Mouse (Mus musculus): Measurements from ENCODE around the gene Depp1. TPM values are rescaled to one million over a fixed set of nuclear protein-coding genes. Genes with fewer than 3 reads are reported as not detected.
A peak's percentile ranks its signal among the peaks of the same experiment; 100 is the strongest.

The Depp1 gene
- polyA plus RNA-seq, 1 experiment from 2014 or later, result 12.2 TPM

DNA sequence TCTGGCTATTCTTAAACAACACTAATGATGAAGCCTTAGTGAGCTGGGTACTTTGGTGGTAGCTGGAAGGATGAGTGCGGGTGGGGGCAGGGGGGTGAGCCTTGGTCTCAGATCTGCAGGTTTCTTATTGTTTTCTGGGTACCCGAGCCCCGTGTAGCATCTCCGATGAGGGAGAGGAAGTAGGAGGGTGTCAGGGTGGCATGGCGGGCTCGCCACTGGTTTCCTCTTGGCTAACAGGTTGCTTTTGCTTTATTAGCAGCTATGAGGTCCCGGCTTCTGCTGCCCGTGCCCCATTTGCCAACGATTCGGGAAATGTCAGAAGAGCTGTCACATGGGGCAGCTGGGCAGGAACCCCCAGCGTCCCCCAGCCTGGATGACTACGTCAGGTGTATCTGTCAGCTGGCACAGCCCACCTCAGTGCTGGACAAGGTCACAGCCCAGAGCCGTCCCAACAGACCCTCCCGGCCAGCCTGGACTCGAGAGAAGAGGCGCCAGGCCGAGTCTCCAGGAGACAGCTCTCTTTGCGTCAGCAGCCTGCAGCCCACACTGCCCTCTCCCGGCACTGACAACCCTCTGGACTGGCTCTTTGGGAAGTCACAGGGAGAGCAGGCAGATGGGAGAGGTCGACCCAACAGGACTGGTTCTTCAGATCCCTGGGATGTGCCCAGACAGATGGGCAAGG, 1.2 kb downstream of the Depp1 start:
- H3K4me2 ChIP-seq, result peak overlapping the region; percentile 14; the same call in 1 of the 2 replicates

DNA sequence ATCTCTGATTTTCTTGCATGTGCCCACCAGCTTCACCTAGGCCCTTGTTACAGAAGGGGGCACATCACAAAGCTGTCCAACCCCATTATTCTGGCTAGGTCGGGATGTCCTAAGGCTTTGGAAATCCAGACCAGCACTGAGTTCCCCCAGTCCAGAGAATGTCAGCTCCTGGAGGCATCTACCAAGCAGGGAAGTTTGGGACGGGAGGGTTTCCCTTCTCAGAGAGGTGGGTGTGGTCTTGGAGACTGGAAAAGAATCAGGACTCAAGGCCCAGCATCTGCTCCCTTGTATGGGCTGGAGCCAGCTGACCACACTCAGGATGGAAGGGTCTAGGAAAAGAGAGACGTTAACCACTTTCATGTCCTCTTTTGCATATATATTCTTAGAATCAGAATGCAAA, 2.8 kb downstream of the Depp1 start:
- 71% methylated on average over 3 of the region's 3 CpGs for WGBS

More for the DNA sequence above, 1.2 kb downstream of the Depp1 start:
- Histone ChIP-seq H3K27ac (replicated peaks) (no peak overlapping the region), H3K9me3 (no peaks in the 10 kb centered on the region), H3K27me3 (no peaks in the 10 kb centered on the region), H3K9ac (no peak overlapping the region), H3K36me3 (no peaks in the 10 kb centered on the region), H3K4me3 (no peak overlapping the region), H3K4me1 (replicated peaks) (0 out of 2 replicates have a peak, but pooled peaks cover 2% of the 10 kb centered on the region)
- no peak for ATAC-seq (ENCODE audit: low FRiP score, low read depth)
- WGBS, result 78% methylated on average over 20 of the region's 20 CpGs

DNA sequence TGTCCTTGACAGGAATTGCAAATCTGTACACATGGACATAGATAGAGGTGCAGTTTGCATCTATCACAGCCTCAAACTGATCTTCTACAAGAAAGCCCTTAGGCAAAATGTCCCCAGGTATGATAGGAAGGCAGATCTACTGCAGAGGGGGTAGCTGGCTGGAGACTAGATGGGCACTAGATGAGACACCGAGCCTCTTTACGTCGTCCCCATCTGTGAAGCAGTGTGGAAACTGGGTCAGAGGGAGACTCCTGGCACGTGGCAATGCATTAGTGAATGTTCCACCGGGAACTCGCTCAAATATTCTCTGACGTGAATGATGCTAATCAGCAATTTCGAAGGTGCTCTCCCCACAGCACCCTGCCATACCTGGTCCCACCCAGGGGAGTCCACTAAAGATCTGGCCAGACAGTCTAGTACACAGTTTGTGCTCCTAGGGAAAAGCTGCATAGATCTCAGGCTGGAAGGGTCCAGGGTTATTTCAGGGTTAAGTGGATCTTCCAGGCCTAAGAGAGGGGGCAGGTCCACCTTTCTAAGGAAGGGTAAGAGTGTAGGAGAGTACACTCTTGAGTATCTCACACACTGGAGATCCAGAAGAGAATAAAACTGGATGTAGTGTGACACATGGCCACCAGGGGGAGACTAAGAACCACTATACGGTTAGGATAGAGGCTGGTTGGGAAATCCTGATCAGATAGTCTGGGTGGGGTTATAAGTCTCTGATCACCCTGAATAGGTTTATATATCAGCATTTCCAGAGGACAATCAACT, 3.5 kb downstream of the Depp1 start:
- WGBS, result 64% methylated on average over 9 of the region's 9 CpGs
- H3K27me3 ChIP-seq, result no peaks in the 10 kb centered on the region
- no peaks in the 10 kb centered on the region for H3K9me3 ChIP-seq
- H3K27ac ChIP-seq (replicated peaks), result no peak overlapping the region
- H3K4me3 ChIP-seq, result no peak overlapping the region
- H3K4me1 ChIP-seq (replicated peaks), result 0 out of 2 replicates have a peak, but pooled peaks cover 2% of the 10 kb centered on the region
- H3K9ac ChIP-seq, result no peak overlapping the region
- no peak overlapping the region for H3K4me2 ChIP-seq
- H3K36me3 ChIP-seq, result no peaks in the 10 kb centered on the region
- ATAC-seq (ENCODE audit: low FRiP score, low read depth), result peak; percentile 85

More for the DNA sequence above, 2.8 kb downstream of the Depp1 start:
- no peak overlapping the region for H3K9ac ChIP-seq
- no peak overlapping the region for H3K4me2 ChIP-seq
- no peaks in the 10 kb centered on the region for H3K27me3 ChIP-seq
- no peaks in the 10 kb centered on the region for H3K9me3 ChIP-seq
- 0 out of 2 replicates have a peak, but pooled peaks cover 2% of the 10 kb centered on the region for H3K4me1 ChIP-seq (replicated peaks)
- ATAC-seq (ENCODE audit: low FRiP score, low read depth), result no peak
- H3K36me3 ChIP-seq, result no peaks in the 10 kb centered on the region
- no peak overlapping the region for H3K27ac ChIP-seq (replicated peaks)
- no peak overlapping the region for H3K4me3 ChIP-seq

DNA sequence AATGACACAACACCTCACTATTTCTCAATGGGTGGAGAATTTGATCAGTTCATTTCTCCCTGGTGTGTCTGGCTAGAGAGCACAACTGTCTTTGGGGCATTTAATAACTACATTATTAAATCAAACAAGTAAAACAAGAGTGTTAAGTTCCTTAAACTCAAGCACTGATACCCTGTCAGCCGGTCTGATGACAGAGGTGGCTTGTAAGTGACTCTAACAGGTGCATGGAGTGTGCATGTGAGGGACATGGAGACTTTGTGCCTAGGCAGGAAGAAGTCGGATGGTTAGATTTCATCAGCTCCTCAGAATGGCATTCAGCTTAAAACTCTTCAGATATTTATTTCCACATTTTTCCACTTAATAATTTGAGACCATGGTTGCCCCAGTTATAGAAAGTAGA, 13.0 kb downstream of the Depp1 start:
- ATAC-seq (ENCODE audit: low FRiP score, low read depth), result no peak
- H3K4me2 ChIP-seq, result no peak overlapping the region
- peaks cover 19% of the 10 kb centered on the region; the same call in 1 of the 2 replicates for H3K4me1 ChIP-seq (replicated peaks)
- 94% methylated on average over 2 of the region's 2 CpGs for WGBS
- no peak overlapping the region for H3K4me3 ChIP-seq
- H3K36me3 ChIP-seq, result no peaks in the 10 kb centered on the region
- H3K9me3 ChIP-seq, result no peaks in the 10 kb centered on the region
- H3K27me3 ChIP-seq, result no peaks in the 10 kb centered on the region
- no peak overlapping the region for H3K9ac ChIP-seq
- no peak overlapping the region for H3K27ac ChIP-seq (replicated peaks)

DNA sequence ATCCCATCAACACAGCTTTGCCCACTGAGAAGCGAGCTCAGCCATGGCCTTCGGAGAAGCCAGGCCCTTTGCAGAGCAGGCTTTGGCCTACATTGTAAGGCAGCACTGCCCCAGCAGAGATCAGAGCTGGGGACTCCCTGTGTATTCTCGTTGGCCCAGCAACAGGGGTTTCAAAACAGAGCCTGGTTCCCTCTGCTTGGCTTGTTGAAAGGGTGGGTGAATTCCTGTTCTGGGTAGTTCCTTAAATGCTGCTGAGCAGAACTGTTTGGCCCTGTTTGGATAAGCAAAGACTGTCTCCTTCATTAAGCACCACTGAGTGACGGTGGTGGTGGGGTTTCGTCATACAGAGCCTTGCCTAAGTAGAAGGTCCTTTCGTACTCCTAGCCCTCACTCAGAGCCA, 13.6 kb downstream of the Depp1 start:
- 77% methylated on average over 6 of the region's 6 CpGs for WGBS
- Histone ChIP-seq H3K4me2 (no peak overlapping the region), H3K36me3 (no peaks in the 10 kb centered on the region), H3K9me3 (no peaks in the 10 kb centered on the region), H3K27ac (replicated peaks) (no peak overlapping the region), H3K4me3 (no peak overlapping the region), H3K9ac (no peak overlapping the region), H3K4me1 (replicated peaks) (peaks cover 19% of the 10 kb centered on the region; the same call in 1 of the 2 replicates), H3K27me3 (no peaks in the 10 kb centered on the region)
- no peak for ATAC-seq (ENCODE audit: low FRiP score, low read depth)

DNA sequence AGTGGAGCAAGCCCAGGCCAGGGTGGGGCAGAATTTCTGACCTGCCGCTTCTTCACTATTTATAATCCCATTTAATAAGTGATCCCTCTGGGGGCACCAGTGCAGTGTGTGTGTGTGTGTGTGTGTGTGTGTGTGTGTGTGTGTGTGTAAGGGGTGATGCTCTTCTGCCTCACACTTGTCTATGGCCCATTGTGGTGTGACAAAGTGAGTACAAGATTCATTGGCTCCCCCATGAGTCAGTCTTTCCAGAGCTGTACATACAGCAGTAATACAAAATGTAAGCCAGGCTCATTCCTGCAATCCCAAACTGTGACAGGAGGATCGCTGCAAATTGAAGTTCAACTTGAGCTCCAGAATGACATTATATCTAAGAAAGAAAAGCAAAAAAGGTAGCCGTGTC, 14.4 kb downstream of the Depp1 start:
- no peak overlapping the region for H3K4me2 ChIP-seq
- peaks cover 22% of the 10 kb centered on the region for H3K4me1 ChIP-seq (replicated peaks)
- no peaks in the 10 kb centered on the region for H3K9me3 ChIP-seq
- H3K27ac ChIP-seq (replicated peaks), result no peak overlapping the region
- H3K27me3 ChIP-seq, result no peaks in the 10 kb centered on the region
- WGBS, result 84% methylated on average over 3 of the region's 3 CpGs
- H3K36me3 ChIP-seq, result no peaks in the 10 kb centered on the region
- no peak for ATAC-seq (ENCODE audit: low FRiP score, low read depth)
- no peak overlapping the region for H3K4me3 ChIP-seq
- no peak overlapping the region for H3K9ac ChIP-seq

DNA sequence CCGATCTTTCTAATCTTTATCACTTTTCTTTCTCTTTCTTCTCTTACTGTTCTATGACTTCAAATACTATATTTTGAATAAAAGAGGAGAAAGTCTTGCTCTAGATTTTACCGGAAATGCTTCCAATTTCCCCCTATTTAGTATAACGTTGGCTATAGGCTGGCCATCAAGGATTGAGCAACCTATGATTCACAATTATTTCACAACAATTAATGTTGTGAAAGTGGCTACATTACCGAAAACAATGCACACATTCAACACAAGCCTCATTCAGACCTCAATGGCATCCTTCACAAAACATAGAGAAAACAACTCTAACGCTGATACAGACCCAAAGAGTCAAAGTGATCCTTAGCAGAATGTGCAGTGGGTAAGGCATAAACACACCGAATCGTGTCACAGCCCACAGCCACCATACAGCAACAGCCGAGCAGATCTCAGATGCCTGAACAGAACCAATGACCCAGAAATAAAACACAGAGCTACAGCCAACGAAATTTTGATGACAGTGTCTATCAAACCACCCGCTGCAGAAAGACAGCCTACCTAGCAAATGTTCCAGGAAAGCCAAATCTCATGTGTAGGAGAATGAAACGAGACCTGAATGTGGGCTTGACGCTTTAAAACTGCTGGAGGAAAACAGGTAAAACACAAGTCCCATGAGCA, 15.8 kb downstream of the Depp1 start:
- no peak overlapping the region for H3K9ac ChIP-seq
- no peak overlapping the region for H3K4me3 ChIP-seq
- H3K9me3 ChIP-seq, result no peaks in the 10 kb centered on the region
- ATAC-seq (ENCODE audit: low FRiP score, low read depth), result no peak
- H3K27me3 ChIP-seq, result no peaks in the 10 kb centered on the region
- H3K27ac ChIP-seq (replicated peaks), result no peak overlapping the region
- no peak overlapping the region for H3K4me2 ChIP-seq
- no peaks in the 10 kb centered on the region for H3K36me3 ChIP-seq
- peaks cover 36% of the 10 kb centered on the region for H3K4me1 ChIP-seq (replicated peaks)
- 55% methylated on average over 12 of the region's 12 CpGs for WGBS

DNA sequence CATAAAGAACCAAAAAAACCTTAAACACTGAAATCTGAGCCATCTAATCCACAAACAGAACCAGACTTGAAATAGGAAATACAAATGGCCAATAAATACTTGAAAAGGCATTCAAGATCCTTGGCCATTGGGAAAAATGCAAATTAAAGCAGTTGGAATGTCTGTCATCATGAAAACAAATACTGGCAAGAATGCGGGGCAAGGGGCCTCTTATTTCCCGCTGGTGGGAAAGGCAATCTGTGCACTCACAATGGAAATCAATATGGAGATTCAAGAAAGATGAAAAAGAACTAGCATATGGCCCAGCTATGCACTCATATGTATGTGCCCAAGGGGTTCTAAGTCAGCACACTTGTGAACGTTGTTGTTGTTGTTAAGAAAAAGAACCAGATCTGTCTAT, 16.5 kb downstream of the Depp1 start:
- Histone ChIP-seq H3K9me3 (no peaks in the 10 kb centered on the region), H3K36me3 (no peaks in the 10 kb centered on the region), H3K9ac (no peak overlapping the region), H3K27me3 (no peaks in the 10 kb centered on the region), H3K27ac (replicated peaks) (peak overlapping the region; percentile 43; the same call in 1 of the 2 replicates), H3K4me2 (no peak overlapping the region), H3K4me1 (replicated peaks) (peaks cover 42% of the 10 kb centered on the region), H3K4me3 (no peak overlapping the region)
- 15% methylated on average over 3 of the region's 3 CpGs for WGBS
- no peak for ATAC-seq (ENCODE audit: low FRiP score, low read depth)

DNA sequence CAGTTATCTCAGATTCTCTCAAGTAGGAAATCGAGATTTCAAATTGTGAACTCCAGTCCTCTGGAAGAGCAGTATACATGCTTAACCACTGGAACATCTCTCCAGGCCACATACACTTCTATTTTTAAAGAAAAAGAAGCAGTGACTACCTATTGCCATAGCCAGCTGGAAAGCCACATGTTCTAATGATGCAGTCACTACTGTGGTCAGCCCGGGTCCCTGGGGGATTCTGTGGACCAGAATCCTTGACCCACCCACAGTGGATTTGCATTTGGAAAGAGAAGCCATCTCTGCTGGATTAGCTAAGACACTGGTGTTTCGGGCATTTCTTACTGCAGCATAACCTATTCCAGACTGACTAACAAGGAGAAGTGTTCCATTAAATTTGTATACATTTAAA, 17.0 kb downstream of the Depp1 start:
- Histone ChIP-seq H3K4me3 (no peak overlapping the region), H3K27ac (replicated peaks) (peak overlapping the region; percentile 43), H3K4me1 (replicated peaks) (peaks cover 45% of the 10 kb centered on the region), H3K4me2 (no peak overlapping the region), H3K9ac (no peak overlapping the region), H3K36me3 (no peaks in the 10 kb centered on the region), H3K9me3 (no peaks in the 10 kb centered on the region), H3K27me3 (no peaks in the 10 kb centered on the region)
- ATAC-seq (ENCODE audit: low FRiP score, low read depth), result no peak
- 57% methylated on average over 3 of the region's 3 CpGs for WGBS

DNA sequence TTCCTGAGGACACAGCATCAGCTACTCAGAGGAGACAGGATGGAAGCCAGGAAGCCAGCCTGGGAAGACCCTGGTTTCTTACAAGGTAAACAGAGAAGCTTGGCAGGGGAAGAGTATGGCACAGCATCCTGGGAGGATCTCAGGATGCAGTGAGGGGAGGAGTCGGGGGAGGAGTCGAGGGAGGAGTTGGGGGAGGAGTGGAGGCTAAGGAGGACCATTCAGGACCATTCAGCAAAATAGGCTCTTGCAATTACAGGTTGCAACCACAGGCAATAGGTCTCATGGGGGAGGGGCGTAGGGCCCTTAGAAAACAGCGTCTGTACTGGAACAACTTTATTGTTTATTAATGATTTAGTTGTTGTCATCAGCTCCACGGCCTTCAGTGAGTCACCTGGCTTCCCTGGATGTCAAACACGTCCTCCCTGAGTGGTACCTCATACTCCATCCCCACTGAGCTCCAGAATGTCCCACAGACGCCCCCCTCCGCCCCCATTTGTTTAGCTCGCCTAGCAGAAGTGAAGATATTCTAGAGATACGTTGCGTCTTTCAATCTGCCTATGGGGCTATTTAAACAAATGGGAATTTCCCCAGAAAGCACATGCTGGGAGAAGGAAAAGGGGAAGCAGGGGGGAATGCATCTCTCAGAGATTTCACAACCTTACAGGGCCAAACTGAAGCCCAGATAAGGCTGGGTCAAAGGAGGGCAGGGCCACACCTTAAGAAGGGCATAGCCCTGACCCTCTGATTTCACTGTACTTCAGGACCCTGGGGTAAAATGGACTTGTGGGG, 18.5 kb downstream of the Depp1 start:
- no peaks in the 10 kb centered on the region for H3K9me3 ChIP-seq
- H3K4me1 ChIP-seq (replicated peaks), result peaks cover 56% of the 10 kb centered on the region
- H3K27ac ChIP-seq (replicated peaks), result no peak overlapping the region
- no peak overlapping the region for H3K4me3 ChIP-seq
- WGBS, result 35% methylated on average over 11 of the region's 11 CpGs
- no peak for ATAC-seq (ENCODE audit: low FRiP score, low read depth)
- no peaks in the 10 kb centered on the region for H3K36me3 ChIP-seq
- H3K4me2 ChIP-seq, result no peak overlapping the region
- H3K9ac ChIP-seq, result no peak overlapping the region
- no peaks in the 10 kb centered on the region for H3K27me3 ChIP-seq

DNA sequence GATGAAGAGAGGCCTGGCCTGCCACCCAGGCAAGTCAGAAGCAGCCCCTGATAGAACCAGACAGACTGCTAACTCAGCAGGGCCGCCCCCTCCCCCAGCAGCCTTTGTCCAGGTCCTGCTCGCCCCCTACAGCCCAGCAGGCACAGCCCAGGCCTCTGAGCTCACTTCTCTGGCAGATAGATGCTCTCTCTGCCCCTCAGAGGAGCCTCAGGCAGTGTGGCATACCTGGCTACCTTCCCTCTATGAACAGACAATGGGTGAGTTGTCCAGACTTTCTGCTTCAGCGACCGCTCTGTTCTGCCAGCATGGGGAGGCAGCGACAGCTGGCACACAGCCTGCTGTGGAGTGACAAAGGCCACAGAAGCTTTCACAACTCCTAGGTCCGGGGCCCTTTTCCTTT, 19.7 kb downstream of the Depp1 start:
- no peaks in the 10 kb centered on the region for H3K27me3 ChIP-seq
- no peaks in the 10 kb centered on the region for H3K36me3 ChIP-seq
- peak; percentile 46 for ATAC-seq (ENCODE audit: low FRiP score, low read depth)
- H3K27ac ChIP-seq (replicated peaks), result peak overlapping the region; percentile 72
- H3K4me2 ChIP-seq, result peak overlapping the region; percentile 93
- H3K4me1 ChIP-seq (replicated peaks), result peaks cover 54% of the 10 kb centered on the region
- 16% methylated on average over 6 of the region's 6 CpGs for WGBS
- no peaks in the 10 kb centered on the region for H3K9me3 ChIP-seq
- H3K4me3 ChIP-seq, result no peak overlapping the region
- no peak overlapping the region for H3K9ac ChIP-seq
